Mouse (Mus musculus) megakaryocyte, embryonic 14.5 days (primary cell): ENCODE data around the gene Wdr93.

Experiments
- FLI1 ChIP-seq: IDR thresholded peaks from 2 replicates; pipeline ENCODE4 v1.6.1; 2012; ENCODE audit warnings: low read length, inconsistent platforms, mixed read lengths
- GATA1 ChIP-seq: IDR thresholded peaks from 3 replicates; pipeline ENCODE4 v1.6.1; 2012; ENCODE audit warnings: mixed read lengths, low read length, inconsistent platforms, borderline replicate concordance

DNA sequence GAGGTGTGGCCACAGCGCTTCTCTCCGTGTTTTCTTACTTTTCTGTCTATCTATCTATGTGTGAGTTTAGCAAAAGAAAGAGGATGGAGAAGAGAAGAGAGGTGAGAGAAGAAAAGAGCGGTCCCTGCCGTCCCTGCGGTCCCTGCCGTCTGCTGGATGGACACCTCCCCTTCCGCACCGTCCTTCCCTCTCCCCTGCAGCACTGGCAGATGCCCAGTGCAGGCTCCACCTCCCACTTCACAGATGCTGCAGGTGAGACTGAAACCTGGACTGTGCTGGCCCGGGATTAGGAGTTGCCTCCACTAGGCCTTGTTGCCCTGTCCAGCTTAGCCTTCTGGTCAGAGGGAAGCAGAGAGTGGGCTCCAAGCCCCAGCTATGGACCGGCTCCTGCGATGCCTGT is 58.4 kb downstream of the Wdr93 start:
- no peak for TF ChIP-seq FLI1
- TF ChIP-seq GATA1 = no peak
